Mouse (Mus musculus): ENCODE data around the gene Ttc39b.
A peak's percentile ranks its signal among the peaks of the same experiment; 100 is the strongest.

Ttc39b gene

DNA sequence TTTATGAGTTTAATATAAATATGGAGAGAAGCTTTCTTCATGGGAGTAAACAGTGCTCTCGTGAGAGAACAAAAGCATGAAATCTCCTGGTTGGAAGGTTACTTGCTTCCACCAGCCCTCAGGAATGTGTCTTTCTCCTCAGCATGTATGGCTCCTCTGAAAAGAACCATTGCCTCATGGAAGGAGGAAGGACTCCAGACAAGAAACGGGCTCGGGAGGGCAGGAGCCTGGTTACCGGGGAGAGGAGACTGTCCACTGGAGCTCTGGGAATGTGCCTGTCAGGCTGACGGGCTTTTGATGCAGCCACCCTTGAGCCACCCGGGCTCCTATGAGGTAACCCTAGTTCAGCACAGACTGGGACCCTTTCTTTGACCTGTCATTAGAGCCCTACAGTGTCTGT lies 137.6 kb downstream of the Ttc39b start:
- no peak for DNase-seq (ENCODE audit: low read depth, low spot score)

DNA sequence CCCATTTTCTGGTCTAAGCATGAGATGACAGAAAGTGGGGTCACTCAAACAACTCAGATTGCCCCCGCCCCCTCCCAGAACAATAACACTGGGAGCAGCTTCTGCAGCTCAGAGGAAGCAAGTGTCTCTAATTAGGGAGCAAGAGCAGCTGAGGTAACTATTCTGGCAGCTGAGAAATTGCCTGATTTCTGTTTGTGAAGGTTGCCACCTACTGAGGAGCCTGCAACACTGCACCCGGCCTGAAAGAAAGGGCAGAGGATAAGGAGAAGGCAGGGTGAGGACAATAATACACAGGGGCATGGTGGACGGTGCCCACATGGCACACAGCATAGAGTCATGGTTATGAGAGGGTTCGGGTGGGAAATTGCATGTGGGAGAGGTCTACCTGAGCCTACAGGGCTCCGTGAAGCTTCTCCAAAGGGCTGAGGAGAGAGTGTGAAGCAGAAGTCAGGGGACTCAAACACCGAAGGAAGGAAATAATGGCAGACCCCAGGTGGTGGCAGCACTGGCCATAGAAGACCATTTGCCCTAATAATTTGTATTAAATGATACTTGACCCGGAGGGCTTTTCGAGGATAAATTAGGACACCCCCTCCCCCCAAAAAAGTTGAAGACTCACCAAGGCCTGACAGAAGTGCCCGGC lies 140.6 kb downstream of the Ttc39b start:
- peak; percentile 57 for DNase-seq (ENCODE audit: low read depth, low spot score)

DNA sequence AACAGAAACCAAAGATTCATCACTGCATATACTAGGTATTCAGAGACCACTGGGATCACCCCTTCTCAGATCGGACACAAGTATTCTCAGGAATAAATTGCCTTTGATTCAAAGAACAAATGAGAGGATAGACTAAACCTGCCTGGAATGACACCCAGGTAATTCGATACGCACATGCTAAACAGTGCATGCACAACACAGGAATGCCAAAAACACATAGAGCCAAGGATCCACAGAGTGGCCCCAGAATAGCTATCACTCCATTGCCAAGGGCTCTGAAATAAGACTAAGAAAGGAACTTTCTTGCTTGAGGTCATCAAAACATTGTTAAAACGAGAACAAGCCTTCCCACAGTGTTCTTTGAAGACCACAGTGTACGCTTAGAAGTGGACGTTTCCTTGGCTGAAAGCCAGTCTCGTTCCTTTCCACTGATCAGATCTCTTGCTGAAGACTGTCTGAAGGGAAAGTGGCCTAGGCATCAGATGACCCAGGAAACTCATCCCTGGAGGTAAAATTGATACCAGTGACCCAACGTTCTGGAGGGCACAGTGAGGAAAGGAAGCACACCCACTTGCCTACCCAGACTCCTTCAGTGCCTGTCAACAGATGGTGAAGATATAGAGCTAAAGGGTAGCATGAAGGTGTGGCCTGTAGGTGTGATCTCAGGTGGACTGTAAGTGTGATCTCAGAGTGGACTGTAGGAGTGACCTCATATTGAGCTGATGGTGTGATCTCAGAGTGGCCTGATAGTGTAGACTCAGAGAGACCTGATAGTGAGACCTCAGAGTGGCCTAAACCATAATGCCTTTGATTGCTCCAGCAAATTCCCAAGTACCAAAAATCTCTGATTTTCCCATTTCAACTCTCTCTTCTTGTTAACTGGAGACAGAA lies 141.6 kb downstream of the Ttc39b start:
- DNase-seq (ENCODE audit: low read depth, low spot score): no peak

DNA sequence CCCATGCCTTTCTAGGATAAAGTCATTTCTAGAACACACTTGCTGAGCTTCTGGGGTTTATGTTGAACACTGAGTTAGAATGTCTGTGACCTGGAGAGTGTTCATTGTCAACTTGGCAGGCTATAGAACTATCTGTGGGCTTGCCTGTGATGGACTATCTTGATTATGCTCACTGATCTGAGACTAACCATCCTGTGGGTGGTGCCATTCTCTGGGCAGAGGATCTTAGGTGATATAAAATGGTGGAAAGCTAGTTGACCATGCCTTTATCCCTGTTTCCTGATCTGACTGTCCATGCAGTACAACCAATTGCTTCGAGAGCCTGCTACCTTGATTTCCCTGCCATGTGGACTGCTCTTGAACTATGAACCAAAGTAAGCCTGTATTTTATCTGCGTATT lies 146.6 kb downstream of the Ttc39b start:
- DNase-seq (ENCODE audit: low read depth, low spot score): no peak

DNA sequence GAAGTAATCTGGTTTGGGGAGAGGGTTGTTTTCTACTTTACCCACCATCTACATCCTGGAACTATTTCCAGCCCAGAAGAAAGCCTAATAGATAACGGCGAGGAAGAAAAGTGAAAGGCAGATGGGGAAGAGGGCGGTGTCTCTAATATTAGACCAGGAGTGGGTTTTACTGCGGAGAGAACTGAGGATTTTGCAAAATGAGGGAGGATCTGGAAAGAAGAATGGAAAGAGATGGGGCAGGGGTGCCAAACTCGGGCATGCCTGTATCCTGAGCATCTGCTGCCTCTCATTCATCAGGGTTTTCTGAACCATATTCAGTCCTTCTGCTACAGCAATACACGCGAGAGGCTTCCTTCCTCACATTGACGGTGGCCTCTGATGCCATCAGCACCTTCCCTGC lies 149.1 kb downstream of the Ttc39b start:
- no peak for DNase-seq (ENCODE audit: low read depth, low spot score)

DNA sequence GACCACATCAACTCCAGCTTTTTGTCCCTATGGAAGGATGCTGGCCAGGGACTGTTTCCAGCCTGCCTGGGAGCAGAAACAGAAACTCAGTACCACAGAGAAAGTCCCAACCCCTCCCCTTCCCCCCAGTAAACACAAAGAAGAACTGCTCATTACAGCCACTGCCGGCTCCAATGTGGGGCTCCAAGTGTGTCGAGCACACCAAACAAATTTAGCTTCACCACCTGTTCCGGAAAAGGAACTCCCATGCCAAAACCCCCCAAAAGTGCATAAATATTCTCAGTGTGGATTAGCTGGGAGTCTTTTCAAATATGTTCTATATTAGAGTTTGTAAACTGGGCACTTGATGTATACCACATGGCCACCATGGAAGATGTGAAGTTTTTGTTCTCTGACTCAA lies 151.8 kb downstream of the Ttc39b start:
- no peak for DNase-seq (ENCODE audit: low read depth, low spot score)

DNA sequence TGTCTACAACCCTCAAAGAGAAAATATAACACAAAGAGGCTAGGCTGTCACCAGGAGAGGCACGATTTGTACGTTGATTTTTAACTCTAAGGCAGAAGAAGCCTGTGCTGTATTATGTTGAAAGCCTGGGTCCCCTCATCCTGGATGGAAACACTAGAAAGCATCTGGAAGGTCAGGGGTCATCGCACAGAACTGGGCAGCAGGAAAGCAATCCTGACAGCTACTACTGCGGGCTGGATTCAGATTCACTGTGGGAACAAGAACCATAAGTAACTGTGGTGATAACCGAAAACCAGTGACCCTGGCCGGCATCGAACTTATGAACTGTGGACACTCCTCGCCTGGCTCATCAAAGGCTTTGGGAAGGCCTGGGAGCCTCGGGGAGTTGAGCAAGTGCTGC lies 153.3 kb downstream of the Ttc39b start:
- DNase-seq (ENCODE audit: low read depth, low spot score): no peak
